Mouse (Mus musculus) intestine, embryonic 14.5 days (tissue): ENCODE results near the gene Ptpn4. TPM values are rescaled to one million over a fixed set of nuclear protein-coding genes. Genes with fewer than 3 reads are reported as not detected.

Source experiments
- ATAC-seq: fragments of 200-750 bp; cut with Nextera tagmentation; replicated peaks from 2 replicates; pipeline ENCODE4 v1.8.0; 2017; ENCODE audit warnings: low read depth, moderate number of reproducible peaks, moderate TSS enrichment, moderate library complexity; ENCODE audit not compliant: low FRiP score, low TSS enrichment
- DNase-seq: peaks from one replicate; pipeline ENCODE4 v3.0.0-alpha.2; 2018; ENCODE audit warnings: low spot score
- H3K27ac ChIP-seq: fragments of 300-500 bp; sonication (generic); 2 replicates; pipeline ENCODE4 v1.5.1; 2014; ENCODE audit warnings: low read depth, mild to moderate bottlenecking, control low read depth
- H3K27me3 ChIP-seq: fragments of 300-500 bp; sonication (generic); replicated peaks from 2 replicates; pipeline ENCODE4 v1.6.1; 2014; ENCODE audit warnings: low read length, control low read depth; ENCODE audit not compliant: control insufficient read depth, insufficient read depth
- H3K36me3 ChIP-seq: fragments of 300-500 bp; sonication (generic); 2 replicates; pipeline ENCODE4 v1.6.1; 2014; ENCODE audit warnings: low read length, control low read depth; ENCODE audit not compliant: control insufficient read depth, insufficient read depth
- H3K4me1 ChIP-seq: fragments of 300-500 bp; sonication (generic); replicated peaks from 2 replicates; pipeline ENCODE4 v1.6.1; 2014; ENCODE audit warnings: low read length, control low read depth, mixed read lengths; ENCODE audit not compliant: control insufficient read depth, insufficient read depth
- H3K4me2 ChIP-seq: fragments of 300-500 bp; sonication (generic); 2 replicates; pipeline ENCODE4 v1.6.1; 2014; ENCODE audit warnings: low read length
- H3K4me3 ChIP-seq: fragments of 300-500 bp; sonication (generic); 2 replicates; pipeline ENCODE4 v1.5.1; 2014; ENCODE audit warnings: low read depth, low read length, control low read depth, mixed read lengths
- H3K9ac ChIP-seq: fragments of 300-500 bp; sonication (generic); 2 replicates; pipeline ENCODE4 v1.6.1; 2014; ENCODE audit warnings: mild to moderate bottlenecking, low read length
- H3K9me3 ChIP-seq: fragments of 300-500 bp; sonication (generic); 2 replicates; pipeline ENCODE4 v1.6.1; 2016; ENCODE audit warnings: low read length, control low read depth; ENCODE audit not compliant: control insufficient read depth
- WGBS: fragments of 180-500 bp; shearing (Covaris S2); extraction: QIAGEN DNeasy Blood & Tissue Kit; methylation state at CpG from one replicate; pipeline ENCODE4 v1.1.7; 2014; 5-methylcytosine and 5-hydroxymethylcytosine counted together
- polyA plus RNA-seq: library from polyadenylated mRNA; unstranded; fragments of >200 nt; fragmentation: Nextera tagmentation; extraction: Ambion mirVana; gene quantifications from 2 replicates; pipeline ENCODE4 v1.2.1, GENCODE M21; 2014

Gene Ptpn4
- polyA plus RNA-seq, 1 experiment from 2014 or later = 10.4 TPM

DNA sequence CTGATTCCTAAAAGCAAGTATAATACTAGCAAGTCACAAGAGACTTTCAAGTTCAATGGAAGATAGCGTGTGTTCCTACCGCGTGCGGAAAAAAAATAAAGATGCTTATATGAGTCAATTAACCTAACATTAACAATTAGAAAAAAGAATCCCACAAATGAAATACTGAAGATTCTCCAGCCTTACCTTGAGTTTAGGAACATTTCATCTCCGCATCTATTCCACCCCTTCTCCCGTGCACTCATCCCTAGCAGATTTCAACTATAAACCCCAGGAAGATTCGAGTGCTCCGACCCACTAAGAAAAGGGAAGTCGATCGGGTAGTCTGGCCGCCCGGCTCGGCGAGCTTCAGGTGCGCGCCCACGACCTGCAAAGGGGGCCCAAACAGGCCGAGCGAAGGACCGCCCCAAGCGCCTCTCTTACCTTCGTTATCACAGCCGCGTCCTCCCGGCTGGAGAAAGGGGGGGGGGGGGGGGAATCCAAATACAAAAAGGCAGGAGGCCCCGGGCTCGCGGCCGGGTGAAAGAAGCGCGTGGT lies 866 bp downstream of the Ptpn4 start:
- no peaks in the 10 kb centered on the region for H3K36me3 ChIP-seq
- H3K27ac ChIP-seq = peak overlapping the region; percentile 86
- H3K9me3 ChIP-seq = no peaks in the 10 kb centered on the region
- ATAC-seq = no peak; the same call in 1 of the 2 replicates
- under 1% methylated on average over 28 of the region's 31 CpGs for WGBS
- no peak for DNase-seq
- peak overlapping the region; percentile 83 for H3K9ac ChIP-seq
- H3K4me3 ChIP-seq = peak overlapping the region; percentile 70
- H3K4me1 ChIP-seq = peaks cover 6% of the 10 kb centered on the region; the same call in 1 of the 2 replicates
- no peaks in the 10 kb centered on the region for H3K27me3 ChIP-seq
- H3K4me2 ChIP-seq = peak overlapping the region; percentile 72

DNA sequence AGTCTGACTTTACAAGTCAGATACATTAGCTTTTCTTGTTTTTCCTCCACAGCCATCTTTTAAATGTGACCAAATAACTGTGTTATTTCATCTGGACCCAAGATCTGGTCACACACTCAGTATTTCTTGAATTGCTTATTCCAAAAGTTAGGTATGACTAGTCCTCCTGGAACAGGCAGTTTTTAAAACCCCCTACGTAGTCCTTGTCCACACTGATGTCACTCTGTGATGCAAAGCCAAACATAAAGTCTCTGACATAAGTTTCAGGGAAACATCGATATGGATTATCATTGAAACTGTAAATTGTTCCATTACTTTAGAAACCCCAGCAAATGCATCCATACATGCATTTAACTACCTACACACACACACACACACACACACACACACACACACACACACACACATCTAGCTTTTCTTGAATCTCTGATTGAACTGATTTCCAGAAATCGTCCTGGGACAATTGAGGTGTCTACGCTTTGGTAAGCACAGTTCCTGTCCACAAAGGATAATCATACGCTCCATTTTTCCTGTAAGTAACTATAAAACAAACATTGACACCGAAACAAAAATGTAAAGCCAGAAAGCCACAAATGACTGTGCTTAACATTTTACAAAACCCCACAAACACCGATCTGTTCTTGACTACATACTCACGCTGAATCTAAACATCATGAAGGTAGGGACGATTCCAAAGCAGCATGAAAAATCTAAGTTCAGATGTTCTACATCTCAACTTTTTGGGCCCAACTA lies 1.5 kb downstream of the Ptpn4 start:
- ATAC-seq = no peak
- no peak overlapping the region for H3K27ac ChIP-seq
- peak overlapping the region; percentile 83 for H3K9ac ChIP-seq
- peak overlapping the region; percentile 70 for H3K4me3 ChIP-seq
- H3K4me1 ChIP-seq = peaks cover 6% of the 10 kb centered on the region; the same call in 1 of the 2 replicates
- no peaks in the 10 kb centered on the region for H3K9me3 ChIP-seq
- DNase-seq = no peak
- H3K36me3 ChIP-seq = no peaks in the 10 kb centered on the region
- no peaks in the 10 kb centered on the region for H3K27me3 ChIP-seq
- peak overlapping the region; percentile 72 for H3K4me2 ChIP-seq
- WGBS = 15% methylated on average over 9 of the region's 9 CpGs

DNA sequence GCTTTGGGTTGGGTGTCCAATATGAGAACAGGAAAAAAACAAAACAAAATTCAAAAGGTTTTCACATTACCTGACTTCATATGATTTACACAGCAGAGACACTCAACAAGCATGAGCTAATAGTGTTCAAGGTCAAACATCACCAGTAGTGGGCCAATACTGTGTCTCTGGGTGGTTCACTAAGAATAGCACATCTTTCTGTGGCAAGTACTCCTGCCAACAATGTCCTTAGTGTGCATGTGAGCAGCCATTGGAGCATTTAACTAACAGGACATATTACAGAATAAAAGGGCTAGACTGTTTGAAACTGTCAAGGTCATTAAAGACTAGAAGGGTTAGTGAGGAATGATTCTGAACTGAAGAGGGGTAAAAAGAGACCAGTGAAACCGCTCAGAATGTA lies 9.3 kb downstream of the Ptpn4 start:
- ATAC-seq = no peak
- no peak overlapping the region for H3K4me3 ChIP-seq
- WGBS = 96% methylated on average over 1 of the region's 1 CpGs

DNA sequence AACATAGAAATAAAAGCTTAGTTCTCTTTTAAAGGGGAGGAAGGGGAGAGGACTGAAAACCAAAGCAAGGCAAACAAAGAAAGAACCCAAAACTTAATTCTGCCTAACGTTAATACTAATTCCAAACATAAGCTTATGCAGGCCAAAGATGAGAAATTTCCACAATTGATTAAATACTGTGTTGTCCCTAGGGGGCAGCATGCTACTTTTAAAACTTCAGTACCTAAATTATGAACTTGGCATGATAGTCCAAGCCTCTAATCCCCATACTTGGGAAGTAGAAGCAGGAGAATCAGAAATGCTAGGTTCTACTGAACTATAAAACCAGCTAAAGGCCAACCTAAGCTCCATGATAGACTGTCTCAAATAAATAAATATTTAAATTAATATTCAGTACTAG lies 18.7 kb downstream of the Ptpn4 start:
- Histone ChIP-seq H3K9me3 (no peaks in the 10 kb centered on the region), H3K4me2 (no peak overlapping the region), H3K27me3 (no peaks in the 10 kb centered on the region), H3K27ac (no peak overlapping the region), H3K36me3 (no peaks in the 10 kb centered on the region), H3K4me1 (no peaks in the 10 kb centered on the region), H3K9ac (no peak overlapping the region), H3K4me3 (no peak overlapping the region)
- ATAC-seq (no peak), DNase-seq (no peak)
- 59% methylated on average over 1 of the region's 1 CpGs for WGBS

More for the DNA sequence above, 9.3 kb downstream of the Ptpn4 start:
- no peak overlapping the region for H3K4me2 ChIP-seq
- H3K27ac ChIP-seq = no peak overlapping the region
- no peak for DNase-seq
- no peaks in the 10 kb centered on the region for H3K4me1 ChIP-seq
- H3K9ac ChIP-seq = no peak overlapping the region
- H3K27me3 ChIP-seq = no peaks in the 10 kb centered on the region
- no peaks in the 10 kb centered on the region for H3K9me3 ChIP-seq
- no peaks in the 10 kb centered on the region for H3K36me3 ChIP-seq

DNA sequence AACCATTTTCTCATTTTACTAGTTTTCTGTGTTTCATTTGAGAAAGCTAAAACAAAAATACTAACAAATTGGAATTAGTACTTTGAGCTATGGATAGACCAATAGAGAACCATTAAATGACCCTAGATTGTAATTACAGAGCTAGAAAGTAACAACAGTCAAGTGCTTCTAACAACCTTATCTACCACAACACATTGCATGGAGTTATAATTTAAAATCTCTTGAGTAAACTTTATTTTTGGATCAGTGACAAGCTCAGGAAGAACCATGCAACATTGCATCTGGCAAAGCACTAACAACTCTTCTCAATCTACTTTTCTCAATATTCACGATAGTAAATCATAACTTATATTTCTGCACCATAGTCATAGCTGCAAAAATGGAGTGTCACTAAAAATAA lies 29.7 kb downstream of the Ptpn4 start:
- Histone ChIP-seq H3K4me2 (no peak overlapping the region), H3K4me3 (no peak overlapping the region), H3K9ac (no peak overlapping the region), H3K27ac (no peak overlapping the region), H3K4me1 (no peaks in the 10 kb centered on the region), H3K27me3 (no peaks in the 10 kb centered on the region), H3K9me3 (no peaks in the 10 kb centered on the region), H3K36me3 (no peaks in the 10 kb centered on the region)
- ATAC-seq = no peak
- DNase-seq = no peak
- WGBS = 90% methylated on average over 1 of the region's 1 CpGs

DNA sequence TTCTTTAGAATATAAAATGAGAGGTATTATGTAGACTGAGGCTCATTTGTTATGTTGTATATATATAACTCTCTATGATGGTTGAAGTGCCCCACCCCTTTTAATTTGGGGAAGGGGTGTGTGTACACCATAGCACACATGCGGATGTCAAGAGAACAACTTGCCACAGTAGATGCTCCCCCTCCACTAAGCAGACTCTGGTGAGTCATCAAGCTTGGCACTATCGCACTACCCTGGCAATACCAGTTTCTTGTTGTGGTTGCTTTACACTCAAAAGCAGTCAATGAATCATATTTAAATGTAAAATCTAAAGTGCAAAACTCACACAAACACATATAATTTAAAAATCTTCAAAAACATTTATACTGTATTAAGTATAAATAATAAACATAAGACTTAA lies 31.4 kb downstream of the Ptpn4 start:
- Histone ChIP-seq H3K27ac (no peak overlapping the region), H3K9me3 (no peaks in the 10 kb centered on the region), H3K9ac (no peak overlapping the region), H3K36me3 (no peaks in the 10 kb centered on the region), H3K4me3 (no peak overlapping the region), H3K4me1 (no peaks in the 10 kb centered on the region), H3K4me2 (no peak overlapping the region), H3K27me3 (no peaks in the 10 kb centered on the region)
- 92% methylated on average over 2 of the region's 2 CpGs for WGBS
- ATAC-seq = no peak
- no peak for DNase-seq

DNA sequence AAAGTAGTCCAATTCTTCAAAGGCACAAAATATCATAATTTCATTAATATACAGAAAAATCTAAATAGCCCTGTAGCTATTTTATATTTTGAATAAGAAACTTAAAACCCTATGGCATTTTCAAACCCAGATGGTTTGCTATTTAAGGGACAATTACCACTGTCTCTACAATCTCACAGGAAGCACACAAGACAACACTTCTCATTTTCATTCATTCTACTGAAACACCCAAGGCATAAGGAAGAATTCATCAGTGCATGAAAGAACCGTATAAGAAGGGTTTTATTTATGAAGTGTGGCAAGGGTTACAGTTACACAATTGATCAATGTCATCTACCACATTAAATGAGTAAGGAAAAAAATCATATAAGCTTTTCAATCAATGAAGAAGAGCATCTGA lies 32.8 kb downstream of the Ptpn4 start:
- H3K9me3 ChIP-seq = no peaks in the 10 kb centered on the region
- no peaks in the 10 kb centered on the region for H3K36me3 ChIP-seq
- no peak overlapping the region for H3K4me2 ChIP-seq
- H3K27me3 ChIP-seq = no peaks in the 10 kb centered on the region
- WGBS = 31% methylated on average over 1 of the region's 1 CpGs
- DNase-seq (no peak), ATAC-seq (no peak)
- H3K4me3 ChIP-seq = no peak overlapping the region
- H3K9ac ChIP-seq = no peak overlapping the region
- no peak overlapping the region for H3K27ac ChIP-seq
- no peaks in the 10 kb centered on the region for H3K4me1 ChIP-seq

DNA sequence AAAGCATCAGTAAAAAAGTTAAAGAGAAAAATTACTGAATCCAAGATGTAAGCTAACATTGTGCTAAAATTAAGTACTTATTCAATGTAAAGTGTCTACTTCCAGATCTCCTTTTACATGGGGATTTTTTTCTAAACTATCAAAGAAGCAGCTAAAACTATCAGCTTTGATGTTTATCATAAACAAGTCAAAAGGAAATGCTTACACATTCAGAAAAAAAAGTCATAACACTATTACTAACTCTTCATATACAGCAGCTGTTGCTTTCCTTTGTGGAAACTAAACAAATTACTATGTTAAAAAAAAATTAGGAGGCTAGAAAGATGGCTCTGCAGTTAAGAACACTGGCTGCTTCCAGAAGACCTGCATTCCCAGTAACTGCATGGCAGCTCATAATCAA lies 42.2 kb downstream of the Ptpn4 start:
- ATAC-seq (no peak), DNase-seq (no peak)
- H3K9me3 ChIP-seq = no peaks in the 10 kb centered on the region
- H3K4me1 ChIP-seq = no peaks in the 10 kb centered on the region
- H3K36me3 ChIP-seq = no peaks in the 10 kb centered on the region
- H3K9ac ChIP-seq = no peak overlapping the region
- no peaks in the 10 kb centered on the region for H3K27me3 ChIP-seq
- H3K4me3 ChIP-seq = no peak overlapping the region
- H3K27ac ChIP-seq = no peak overlapping the region
- no peak overlapping the region for H3K4me2 ChIP-seq

DNA sequence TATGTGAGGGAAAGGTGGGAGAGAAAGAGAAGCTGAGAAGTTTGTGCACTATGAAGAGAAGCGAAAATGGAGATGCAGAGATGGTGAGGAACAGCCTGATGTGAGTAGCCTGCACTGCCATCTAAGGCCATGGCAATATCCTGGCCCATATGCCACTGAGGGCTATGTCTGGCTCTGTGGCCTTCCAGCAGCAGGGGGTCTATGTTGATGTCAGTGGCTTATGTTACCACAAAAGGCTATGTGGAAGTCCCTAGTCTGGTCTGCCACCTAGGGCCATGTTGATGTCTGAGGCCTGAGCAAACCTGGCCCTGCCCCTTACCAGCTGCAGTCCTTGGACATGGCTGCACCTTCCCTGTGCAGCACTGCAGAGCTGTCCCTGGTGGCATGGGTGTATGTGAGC lies 43.1 kb downstream of the Ptpn4 start:
- no peak overlapping the region for H3K27ac ChIP-seq
- no peaks in the 10 kb centered on the region for H3K27me3 ChIP-seq
- ATAC-seq (no peak), DNase-seq (no peak)
- 90% methylated on average over 1 of the region's 1 CpGs for WGBS
- no peaks in the 10 kb centered on the region for H3K9me3 ChIP-seq
- H3K4me2 ChIP-seq = no peak overlapping the region
- no peaks in the 10 kb centered on the region for H3K4me1 ChIP-seq
- no peak overlapping the region for H3K4me3 ChIP-seq
- no peaks in the 10 kb centered on the region for H3K36me3 ChIP-seq
- H3K9ac ChIP-seq = no peak overlapping the region
